Mouse (Mus musculus) cerebellum, postnatal 14 days (tissue): ENCODE measurements around the gene Art3.
A peak's percentile ranks its signal among the peaks of the same experiment; 100 is the strongest.

Experiments used
- DNase-seq, 2 experiments: peaks; one replicate each; pipeline ENCODE4 v3.0.0; 2021; ENCODE audit warnings: mixed read lengths in 2 of 2

The Art3 gene

GRCm38 (mm10) chr5:92430723-92431122, 99.1 kb downstream of the Art3 start:
- peak in 1 of 2 experiments; percentile 22 for DNase-seq

DNA sequence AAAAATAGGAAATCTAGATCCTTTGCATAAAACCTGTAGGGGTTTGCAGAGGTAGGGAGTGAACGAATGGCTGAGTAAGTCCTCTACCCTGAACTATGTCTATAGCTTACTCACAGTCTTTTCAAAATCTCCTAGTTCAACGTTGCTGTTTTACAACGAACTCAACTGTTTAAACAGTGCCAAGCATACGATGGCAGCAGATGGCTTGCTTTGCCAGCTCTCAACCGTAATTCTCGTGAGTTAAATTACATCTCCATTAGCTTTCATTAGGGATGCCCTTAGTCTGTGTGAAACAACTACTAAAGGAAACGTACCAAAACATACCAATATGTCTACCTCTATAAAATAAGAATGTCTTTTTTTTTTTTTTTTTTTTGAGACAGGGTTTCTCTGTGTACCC, 100.0 kb downstream of the Art3 start:
- no peak for DNase-seq

- peak in 1 of 2 experiments; percentile 12 for DNase-seq
These were observed 102.4 kb downstream of the Art3 start for GRCm38 (mm10) chr5:92434070-92434469.

DNA sequence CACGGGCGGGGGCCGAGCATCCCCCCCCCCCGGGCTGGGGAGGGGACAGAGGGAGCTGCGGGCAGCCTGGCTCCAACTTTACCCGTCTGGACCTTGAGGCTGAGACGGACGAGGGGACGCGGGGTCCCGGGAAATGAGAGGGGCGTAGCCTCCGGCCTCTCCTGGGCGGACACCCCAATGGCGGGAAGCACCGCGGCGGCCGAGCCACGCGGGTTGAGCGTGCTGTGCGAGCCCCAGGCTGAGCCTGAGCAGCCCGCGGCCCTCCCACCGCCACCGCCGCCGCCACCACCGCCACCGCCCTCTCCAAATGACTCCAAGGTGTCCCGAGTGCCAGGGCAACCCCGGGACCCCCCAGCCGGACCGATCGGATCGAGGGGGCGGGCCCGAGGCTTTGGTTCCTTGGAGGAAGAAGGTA, 103.0 kb downstream of the Art3 start:
- DNase-seq: no peak

- DNase-seq: peak; percentile 94 to 96
These were observed 103.5 kb downstream of the Art3 start, which contains the start of gene Nup54 for GRCm38 (mm10) chr5:92435025-92435584. TSS of gene Nup54 (minus strand) at chr5:92435219.

DNA sequence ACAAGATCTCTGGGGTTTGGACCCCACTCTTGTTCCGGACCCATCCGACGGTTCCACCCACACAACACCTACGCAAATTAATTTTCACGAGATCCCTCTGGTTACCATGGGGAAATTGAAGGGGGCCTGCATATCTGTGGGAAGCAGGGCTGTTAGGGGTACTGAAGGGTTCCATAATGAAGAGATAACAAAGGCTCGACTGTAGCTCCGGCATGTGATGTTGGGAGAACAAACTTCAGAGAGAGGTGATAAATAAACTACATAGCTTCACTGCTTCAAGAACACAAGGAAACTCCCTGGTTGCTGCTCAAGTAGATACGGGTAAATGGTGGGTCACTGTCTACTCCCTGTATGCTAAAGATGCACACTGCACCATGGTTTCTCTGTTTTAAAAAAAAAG, 106.9 kb downstream of the Art3 start:
- DNase-seq: no peak

- peak in 1 of 2 experiments; percentile 25 for DNase-seq
These were observed 109.9 kb downstream of the Art3 start for GRCm38 (mm10) chr5:92441494-92441893.

- no peak for DNase-seq
These were observed 111.3 kb downstream of the Art3 start for GRCm38 (mm10) chr5:92442914-92443313.

DNA sequence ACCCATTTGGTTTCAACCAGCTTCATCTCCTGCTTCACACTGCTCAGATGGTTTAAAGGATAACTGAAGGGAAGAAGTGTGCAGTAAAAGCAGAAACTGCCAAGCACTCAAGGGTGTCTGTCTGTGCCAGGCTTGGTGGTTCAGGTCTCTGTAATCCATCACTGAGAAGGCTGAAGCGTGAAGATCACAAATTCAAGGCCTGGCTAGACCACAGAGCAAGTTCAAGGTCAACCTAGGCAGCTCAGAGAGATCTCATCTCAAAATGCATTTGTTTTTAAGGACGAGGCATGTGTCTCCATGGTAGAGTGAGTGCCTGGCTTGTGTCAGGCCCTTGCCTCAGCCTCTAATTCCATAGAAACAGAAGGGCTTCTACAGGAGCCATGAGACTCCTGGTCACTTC, 113.4 kb downstream of the Art3 start:
- DNase-seq: no peak

DNA sequence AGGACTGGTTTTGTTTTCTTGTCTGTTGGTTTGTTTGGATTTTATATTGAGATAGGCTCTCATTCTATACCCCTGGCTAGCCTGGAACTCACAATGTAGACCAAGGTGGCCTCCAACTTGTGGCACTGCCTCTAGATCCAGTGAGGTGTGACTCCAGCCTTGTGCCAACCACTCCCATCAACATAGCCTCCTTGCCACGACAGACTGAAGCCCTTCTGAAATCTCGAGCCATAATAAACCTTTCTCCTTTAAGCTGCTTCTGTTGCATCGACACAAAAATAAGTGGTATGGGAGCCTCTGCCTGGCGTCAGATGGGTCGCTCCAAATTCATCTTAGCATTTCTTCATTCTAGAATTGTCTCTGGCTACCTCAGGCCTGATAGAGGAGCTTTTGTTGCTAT, 115.1 kb downstream of the Art3 start:
- DNase-seq: no peak

GRCm38 (mm10) chr5:92452876-92453275, 121.2 kb downstream of the Art3 start:
- DNase-seq: no peak

- DNase-seq: no peak
These were observed 125.8 kb downstream of the Art3 start for GRCm38 (mm10) chr5:92457410-92457809.

- no peak for DNase-seq
These were observed 127.1 kb downstream of the Art3 start for GRCm38 (mm10) chr5:92458726-92459125.

GRCm38 (mm10) chr5:92461321-92461720, 129.7 kb downstream of the Art3 start:
- DNase-seq: peak; percentile 79 to 81
